Mouse (Mus musculus): ENCODE data around the gene Adipor2.
A peak's percentile ranks its signal among the peaks of the same experiment; 100 is the strongest.
"Not testable (repeated sequence)": the region's sequence is repeated elsewhere in the genome, so short reads cannot be mapped to it uniquely, and the experiment has no call there.

Adipor2 gene

GRCm38 (mm10) chr6:119387801-119388649 is 29.5 kb downstream of the Adipor2 start:
- no peak for DNase-seq

GRCm38 (mm10) chr6:119386821-119387220 is 30.7 kb downstream of the Adipor2 start:
- no peak for DNase-seq

- DNase-seq, result no peak
Measured at GRCm38 (mm10) chr6:119386421-119386820, 31.1 kb downstream of the Adipor2 start.

- DNase-seq, result no peak
Measured at GRCm38 (mm10) chr6:119385668-119386067, 31.8 kb downstream of the Adipor2 start.

- no peak for DNase-seq
Measured at GRCm38 (mm10) chr6:119378631-119379030, 38.9 kb downstream of the Adipor2 start.

- DNase-seq, result peak; percentile 76
Measured at GRCm38 (mm10) chr6:119377613-119378012, 39.9 kb downstream of the Adipor2 start.

GRCm38 (mm10) chr6:119375035-119375434 is 42.5 kb downstream of the Adipor2 start:
- no peak for DNase-seq

GRCm38 (mm10) chr6:119373000-119373705 is 44.4 kb downstream of the Adipor2 start:
- no peak for DNase-seq

- DNase-seq, result no peak
Measured at GRCm38 (mm10) chr6:119372237-119372636, 45.3 kb downstream of the Adipor2 start.

- DNase-seq, result no peak
Measured at GRCm38 (mm10) chr6:119371624-119372023, 45.9 kb downstream of the Adipor2 start.

- DNase-seq, result no peak
Measured at GRCm38 (mm10) chr6:119367382-119367781, 50.1 kb downstream of the Adipor2 start.

- not testable (repeated sequence) for DNase-seq
Measured at GRCm38 (mm10) chr6:119366800-119367199, 50.7 kb downstream of the Adipor2 start.

GRCm38 (mm10) chr6:119363593-119363992 is 53.9 kb downstream of the Adipor2 start:
- no peak for DNase-seq

GRCm38 (mm10) chr6:119360925-119361702 is 56.4 kb downstream of the Adipor2 start:
- no peak for DNase-seq

GRCm38 (mm10) chr6:119360250-119360649 is 57.3 kb downstream of the Adipor2 start:
- DNase-seq, result not testable (repeated sequence)

GRCm38 (mm10) chr6:119358020-119358571 is 59.4 kb downstream of the Adipor2 start:
- DNase-seq, result no peak

GRCm38 (mm10) chr6:119352501-119352900 is 65.0 kb downstream of the Adipor2 start:
- no peak for DNase-seq

GRCm38 (mm10) chr6:119351656-119352055 is 65.8 kb downstream of the Adipor2 start:
- DNase-seq, result no peak

- no peak for DNase-seq
Measured at GRCm38 (mm10) chr6:119350703-119351198, 66.8 kb downstream of the Adipor2 start.

GRCm38 (mm10) chr6:119348234-119348633 is 69.3 kb downstream of the Adipor2 start:
- DNase-seq, result peak; percentile 92

GRCm38 (mm10) chr6:119347813-119348212 is 69.7 kb downstream of the Adipor2 start:
- no peak for DNase-seq

GRCm38 (mm10) chr6:119346257-119346656 is 71.2 kb downstream of the Adipor2 start:
- no peak for DNase-seq

- peak; percentile 62 for DNase-seq
Measured at GRCm38 (mm10) chr6:119341409-119341808, 76.1 kb downstream of the Adipor2 start.

Data from lung, postnatal 36 days (tissue).